Mouse (Mus musculus): ENCODE results near the gene Utp20.
"Not testable (repeated sequence)": the region's sequence is repeated elsewhere in the genome, so short reads cannot be mapped to it uniquely, and the experiment has no call there.

Utp20 gene

DNA sequence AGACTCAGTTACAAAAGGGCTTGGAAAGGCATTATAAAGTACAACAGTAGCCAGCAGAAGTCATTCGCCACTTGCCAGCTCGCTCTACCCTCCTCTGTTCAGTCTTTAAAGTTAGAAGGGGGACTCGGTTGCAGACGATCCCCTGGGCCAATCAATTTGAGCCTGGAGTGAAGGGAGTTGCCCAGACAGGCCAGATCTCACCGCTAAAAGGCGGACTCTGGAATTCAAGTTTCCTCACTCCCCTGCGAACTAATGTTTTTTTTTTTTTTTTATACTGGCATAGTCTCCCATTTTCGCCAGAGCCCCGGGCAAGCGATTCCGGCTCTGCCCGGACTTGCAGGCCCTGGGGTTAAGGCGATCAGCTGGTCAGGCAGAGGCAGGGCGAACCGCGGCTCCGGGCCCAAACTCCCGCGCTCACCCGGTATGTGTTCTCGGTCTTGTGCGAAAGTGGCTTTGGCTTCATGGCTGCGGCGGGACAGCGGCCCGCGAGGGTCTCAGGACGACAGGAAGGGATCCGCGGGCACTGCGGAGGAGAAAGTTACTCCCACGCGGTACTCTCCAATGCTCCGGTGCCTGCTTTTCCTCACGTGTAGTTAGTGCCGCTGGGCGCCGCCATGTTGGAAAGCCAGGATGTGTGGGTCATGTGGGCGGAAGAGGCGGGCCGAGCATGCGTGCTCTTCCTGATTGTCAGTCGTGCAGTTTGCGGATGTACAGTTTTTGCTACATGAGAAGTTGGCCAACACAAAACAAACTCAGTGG is at the start of gene Utp20:
Utp20 (minus strand) TSS at position 617 of the 759 bp plus-strand sequence.
- peak; percentile 83 for DNase-seq (ENCODE audit: extremely low spot score, low spot score)

DNA sequence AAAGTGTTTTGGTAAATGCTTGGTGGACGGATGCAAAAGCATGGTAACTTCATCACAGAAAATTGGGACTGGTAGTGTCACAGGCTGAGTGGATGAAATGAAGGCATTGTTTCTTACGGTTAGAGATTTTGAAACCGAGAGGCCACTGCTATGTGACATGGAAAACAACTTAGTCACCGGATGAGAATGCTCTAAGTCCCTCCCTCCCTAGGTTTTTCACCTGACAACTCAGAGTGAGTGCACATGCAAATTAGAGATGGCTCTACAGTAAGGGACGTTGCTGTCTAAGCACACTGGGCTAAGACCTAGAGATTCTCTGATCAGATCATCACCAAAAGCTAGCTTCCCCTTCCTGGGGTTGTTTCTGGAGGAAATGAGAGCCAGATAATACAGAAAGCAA is 48.3 kb upstream of the Utp20 start:
- no peak for DNase-seq (ENCODE audit: extremely low spot score, low spot score)

- DNase-seq (ENCODE audit: extremely low spot score, low spot score): no peak
These were observed 39.4 kb upstream of the Utp20 start for GRCm38 (mm10) chr10:88866017-88866416.

DNA sequence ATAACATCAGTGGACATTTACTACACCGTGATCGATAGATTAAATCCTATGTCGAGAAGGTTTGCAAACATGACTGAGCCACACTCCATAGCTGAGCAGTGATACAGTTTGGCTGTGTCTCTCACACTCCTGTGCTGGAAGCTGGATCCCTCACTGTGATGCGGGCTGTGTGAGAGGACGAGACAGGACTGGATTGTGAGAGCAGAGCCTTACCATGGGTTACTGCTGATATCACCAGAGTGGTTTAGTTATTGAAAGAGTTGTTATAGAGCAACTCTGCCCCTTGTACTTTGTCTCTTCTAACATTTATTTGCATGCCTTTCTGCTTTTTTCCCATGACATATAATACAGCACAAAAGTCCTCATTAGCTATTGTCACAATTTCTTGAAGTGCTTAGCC is 35.7 kb upstream of the Utp20 start:
- DNase-seq (ENCODE audit: extremely low spot score, low spot score): no peak

- no peak for DNase-seq (ENCODE audit: extremely low spot score, low spot score)
These were observed 34.8 kb upstream of the Utp20 start for GRCm38 (mm10) chr10:88861416-88861815.

GRCm38 (mm10) chr10:88860911-88861310 is 34.3 kb upstream of the Utp20 start:
- DNase-seq (ENCODE audit: extremely low spot score, low spot score): no peak

DNA sequence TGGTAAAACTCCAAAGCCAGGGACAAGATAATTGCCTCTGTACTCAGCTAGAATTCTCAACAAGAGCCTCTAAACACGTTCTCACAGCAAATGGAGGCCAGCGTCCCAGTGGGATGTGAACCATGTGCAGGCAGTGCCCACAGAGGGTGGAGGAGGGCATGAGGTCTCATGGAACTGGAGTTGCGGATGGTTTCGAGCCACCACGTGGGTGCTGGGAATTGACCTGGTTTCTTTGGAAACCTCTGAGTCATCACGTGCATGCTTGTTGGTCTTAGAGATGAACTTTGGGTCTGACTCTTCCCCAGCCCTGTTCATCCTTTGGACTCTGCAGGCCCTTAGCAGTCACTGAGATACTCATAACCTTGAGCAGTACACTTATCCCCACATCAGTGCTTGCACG is 26.7 kb upstream of the Utp20 start:
- DNase-seq (ENCODE audit: extremely low spot score, low spot score): no peak

GRCm38 (mm10) chr10:88849976-88850375 is 23.4 kb upstream of the Utp20 start:
- no peak for DNase-seq (ENCODE audit: extremely low spot score, low spot score)

DNA sequence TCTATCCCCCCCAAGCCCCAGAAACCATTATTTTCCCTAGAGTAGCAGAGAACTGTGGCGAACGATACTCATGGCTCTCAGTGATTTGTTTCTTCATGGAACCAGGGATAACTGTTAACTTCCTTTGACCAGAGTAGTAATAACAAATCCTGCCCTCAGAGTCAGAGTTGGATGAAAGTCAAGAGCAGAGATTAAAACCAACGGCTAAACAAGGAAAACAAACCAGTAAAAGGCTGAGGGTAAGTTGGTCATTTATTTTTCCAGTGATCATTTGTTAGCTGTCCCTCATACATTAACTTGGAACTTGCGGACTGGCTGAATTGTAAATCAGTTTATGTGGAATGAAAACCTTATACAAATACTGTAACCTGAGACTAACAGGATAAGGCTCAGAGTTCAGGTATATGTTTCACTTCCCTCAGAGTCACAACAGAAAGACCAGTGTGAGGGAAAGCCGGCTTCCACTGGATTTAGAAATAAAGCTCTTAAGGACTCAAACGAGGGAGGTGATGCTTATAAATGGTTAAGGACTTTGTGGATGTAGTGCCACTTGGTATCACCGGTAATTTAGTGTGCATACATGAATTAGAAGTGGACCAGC is 22.4 kb upstream of the Utp20 start:
- DNase-seq (ENCODE audit: extremely low spot score, low spot score): no peak

DNA sequence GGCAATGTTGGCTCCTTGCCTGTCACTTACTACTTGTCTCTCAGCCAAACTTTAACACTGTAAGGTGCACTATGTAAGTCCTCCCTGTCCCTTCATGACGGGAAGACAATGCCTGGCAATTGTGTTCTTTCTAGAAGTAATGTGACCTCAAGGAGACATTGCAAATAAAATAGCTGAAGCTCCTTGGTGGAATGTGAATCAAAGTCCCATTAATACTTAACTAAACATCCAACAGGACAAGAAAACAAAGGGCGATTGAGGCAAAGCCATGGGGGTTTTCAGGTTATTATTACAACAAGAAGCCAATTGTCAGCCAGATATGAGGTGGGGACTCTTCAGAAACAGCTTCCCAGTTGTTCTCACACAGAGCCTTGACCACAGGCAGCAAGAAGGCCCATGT is 7.6 kb upstream of the Utp20 start:
- no peak for DNase-seq (ENCODE audit: extremely low spot score, low spot score)

DNA sequence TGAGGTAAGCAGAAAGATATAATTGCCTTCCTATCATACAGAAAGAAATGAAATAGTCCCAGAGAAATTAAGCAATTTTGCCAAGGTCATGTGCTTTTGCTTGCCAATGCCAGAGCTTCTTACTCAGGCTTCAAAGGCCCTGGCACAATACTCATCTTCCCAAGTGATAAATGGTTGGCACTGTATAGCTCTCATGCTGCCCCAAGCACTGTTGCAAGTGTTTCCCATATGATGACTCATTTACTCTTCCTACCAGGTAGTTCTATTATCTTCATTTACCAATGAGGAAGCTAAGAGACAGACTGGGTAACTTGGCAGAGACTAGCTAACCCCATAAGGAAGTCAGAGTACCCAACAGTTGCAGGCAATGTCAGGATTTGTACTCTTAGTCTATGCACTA is 1.8 kb upstream of the Utp20 start:
- no peak for DNase-seq (ENCODE audit: extremely low spot score, low spot score)

DNA sequence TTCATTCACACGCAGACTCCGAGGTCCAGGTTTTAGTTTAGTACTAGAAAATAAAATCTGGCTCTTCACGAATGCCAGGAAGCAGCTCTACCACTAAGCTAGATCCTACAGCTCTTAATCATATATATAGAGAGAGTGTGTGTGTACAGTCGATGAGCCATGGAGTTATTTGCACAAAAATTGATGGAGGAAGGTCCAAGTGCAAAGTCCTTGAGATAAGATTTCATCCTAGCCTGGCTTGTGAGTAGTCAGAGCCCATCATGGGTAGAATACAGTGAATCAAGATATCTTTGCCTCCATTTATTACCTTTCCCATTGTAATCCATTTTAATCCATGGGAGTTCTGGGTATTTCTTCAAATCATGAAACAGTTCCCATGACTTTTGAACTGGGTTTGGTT is 992 bp upstream of the Utp20 start:
- DNase-seq (ENCODE audit: extremely low spot score, low spot score): no peak

- not testable (repeated sequence) for DNase-seq (ENCODE audit: extremely low spot score, low spot score)
These were observed 323 bp upstream of the Utp20 start for GRCm38 (mm10) chr10:88826947-88827306.

DNA sequence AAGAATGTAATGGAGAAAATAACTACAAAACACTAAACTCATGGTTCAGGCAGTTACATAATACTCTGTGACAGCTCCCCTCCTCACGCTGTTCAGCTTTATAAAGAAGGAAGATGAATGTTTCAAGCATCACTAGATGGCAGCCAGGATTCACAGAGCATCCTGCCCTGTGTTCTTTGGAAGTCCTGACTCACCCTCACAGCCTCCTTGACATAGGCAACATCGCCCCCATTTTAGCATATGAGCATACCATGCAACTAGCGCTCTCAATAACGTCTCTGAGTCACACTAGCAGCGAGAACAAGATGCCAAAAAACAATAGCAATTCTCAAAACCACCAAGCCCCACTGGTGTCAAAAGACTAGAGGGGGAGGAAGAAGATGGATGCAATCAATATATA is 9.3 kb downstream of the Utp20 start:
- no peak for DNase-seq (ENCODE audit: extremely low spot score, low spot score)

DNA sequence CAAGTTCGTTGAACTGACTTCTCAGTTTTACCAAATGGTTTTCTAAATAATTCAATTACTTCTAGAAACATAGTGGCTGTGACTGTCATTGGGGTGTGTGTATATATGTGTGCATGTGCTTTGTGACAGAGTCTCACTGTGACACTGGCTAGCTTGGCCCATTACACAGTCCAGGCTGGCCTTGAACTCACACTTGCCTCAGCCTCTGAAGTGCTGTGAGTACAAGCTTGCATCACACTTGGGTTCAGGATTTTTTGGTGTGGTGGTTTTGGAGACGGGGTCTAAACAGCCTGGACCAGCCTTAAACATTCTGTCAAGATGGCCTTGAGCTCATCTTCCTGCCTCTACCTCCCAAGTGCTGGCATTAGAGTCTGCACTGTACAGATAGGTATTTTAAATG is 11.3 kb downstream of the Utp20 start:
- DNase-seq (ENCODE audit: extremely low spot score, low spot score): no peak

DNA sequence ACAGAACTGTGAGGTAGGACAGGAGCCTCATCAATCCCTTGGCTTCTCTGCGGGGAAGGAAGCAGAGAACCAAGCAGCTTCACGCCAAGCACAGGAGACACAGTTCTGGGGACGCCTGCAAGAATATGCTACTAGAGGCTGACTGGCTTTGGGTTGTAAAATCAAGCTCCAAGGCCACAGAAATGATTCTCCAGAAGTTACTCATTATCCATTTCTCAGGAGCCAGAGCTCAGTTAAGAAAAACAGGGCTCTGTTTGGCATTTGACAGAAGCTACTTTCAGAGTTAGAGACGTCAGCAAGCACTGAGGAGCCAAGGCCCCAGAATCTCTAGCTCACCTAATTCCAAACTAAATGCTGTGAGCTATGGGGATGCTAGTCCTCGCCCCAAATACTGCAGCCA is 14.9 kb downstream of the Utp20 start:
- DNase-seq (ENCODE audit: extremely low spot score, low spot score): no peak

GRCm38 (mm10) chr10:88802236-88802635 is 24.4 kb downstream of the Utp20 start:
- no peak for DNase-seq (ENCODE audit: extremely low spot score, low spot score)

DNA sequence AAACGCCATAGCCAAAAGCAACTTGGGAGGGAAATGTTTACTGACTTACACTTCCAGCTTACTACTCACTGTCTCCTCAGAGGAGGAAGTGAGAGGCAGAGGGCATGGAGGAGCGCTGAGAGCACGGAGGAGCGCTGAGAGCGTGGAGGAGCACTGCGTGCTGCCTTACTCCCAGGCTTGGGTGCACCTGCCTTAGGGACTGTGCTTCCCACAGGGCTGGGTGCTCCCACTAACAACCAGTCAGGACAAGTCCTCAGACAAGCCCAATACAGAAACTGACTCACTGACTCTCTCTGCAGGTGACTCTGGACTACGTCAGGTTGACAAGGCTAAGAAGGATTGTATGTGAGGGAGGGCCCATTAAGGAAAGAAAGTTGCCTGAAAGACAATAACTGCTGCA is 27.2 kb downstream of the Utp20 start:
- DNase-seq (ENCODE audit: extremely low spot score, low spot score): no peak

DNA sequence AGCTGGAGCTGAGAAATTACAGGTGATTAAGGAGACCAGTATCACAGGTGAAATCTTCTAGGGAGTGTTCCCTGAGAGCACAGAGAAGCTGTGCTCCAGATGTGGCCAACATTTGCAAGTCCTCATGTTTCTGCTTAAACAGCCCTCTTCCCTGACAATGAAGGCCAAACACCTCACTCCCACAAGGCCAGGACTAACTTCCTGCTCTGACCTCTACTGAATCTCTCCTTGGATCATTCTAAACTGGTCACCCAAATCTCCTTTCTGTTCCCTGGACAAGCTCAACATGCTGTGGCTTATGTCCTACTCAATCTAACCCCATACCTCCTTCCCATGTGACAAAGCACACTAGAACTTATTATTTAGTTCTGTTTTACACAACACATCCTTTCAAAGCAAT is 29.2 kb downstream of the Utp20 start:
- DNase-seq (ENCODE audit: extremely low spot score, low spot score): no peak

DNA sequence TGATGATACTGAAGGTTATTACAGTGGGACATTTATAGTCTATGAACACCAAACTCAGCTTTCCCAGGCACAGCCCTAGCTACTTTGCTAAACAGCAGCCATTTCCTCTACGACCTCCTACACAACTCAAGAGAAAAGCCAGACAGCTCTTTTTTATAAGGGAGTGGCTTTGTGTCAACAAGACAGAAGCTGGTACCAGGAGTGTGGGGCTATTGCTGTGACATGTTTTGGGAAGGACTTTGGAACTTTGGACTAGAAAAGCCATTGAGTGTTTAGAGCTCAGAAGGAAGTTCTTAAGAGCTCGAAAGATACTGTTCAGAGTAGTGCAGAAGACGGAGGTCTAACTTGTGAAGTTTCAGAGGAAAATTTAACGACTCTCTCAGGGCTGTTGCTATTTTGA is 29.7 kb downstream of the Utp20 start:
- DNase-seq (ENCODE audit: extremely low spot score, low spot score): no peak

DNA sequence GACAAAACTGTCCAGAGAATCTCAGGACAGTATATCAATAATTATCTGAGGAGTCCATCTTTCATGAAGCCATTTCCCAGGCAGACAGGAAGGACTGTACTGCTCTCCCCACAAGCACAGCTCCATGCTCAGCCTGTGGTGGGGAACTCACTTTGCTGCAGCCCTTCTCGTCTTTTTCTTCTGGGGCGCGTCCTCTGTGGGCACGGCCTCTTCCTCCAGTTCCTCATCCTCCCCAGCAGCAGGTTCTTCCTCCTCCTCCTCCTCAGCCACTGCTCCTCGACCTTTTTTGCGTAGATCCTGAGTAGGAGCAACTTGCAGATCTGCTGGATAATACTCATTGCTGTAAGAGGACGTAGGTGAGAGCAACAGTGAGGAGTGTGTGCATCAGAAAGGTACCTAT is 31.4 kb downstream of the Utp20 start:
- no peak for DNase-seq (ENCODE audit: extremely low spot score, low spot score)

DNA sequence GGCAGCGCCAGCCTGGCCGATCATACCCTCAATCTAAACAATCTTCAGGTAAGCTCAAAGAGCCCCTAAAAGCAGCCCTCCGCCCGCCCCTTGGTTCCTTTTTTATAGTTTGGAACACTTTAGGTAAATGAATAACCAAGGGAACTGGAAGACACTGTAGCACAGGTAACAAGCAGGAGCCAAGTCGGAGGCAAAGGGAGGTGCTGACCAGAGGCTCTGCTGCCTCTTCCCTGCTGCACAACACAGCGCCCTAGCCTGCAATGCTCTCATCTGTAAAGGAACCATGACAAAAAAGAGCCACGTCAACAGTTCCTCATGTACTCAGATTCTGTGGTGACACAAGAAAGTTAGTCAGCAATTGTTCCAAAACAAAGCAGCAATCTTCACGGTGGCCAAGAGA is 32.0 kb downstream of the Utp20 start:
- no peak for DNase-seq (ENCODE audit: extremely low spot score, low spot score)

GRCm38 (mm10) chr10:88793671-88794070 is 32.9 kb downstream of the Utp20 start:
- no peak for DNase-seq (ENCODE audit: extremely low spot score, low spot score)

Data from neural tube, embryonic 10.5 days (tissue).